Comparison of ENCODE assay signal across 20 mouse cellular contexts in the genomic region with DNA sequence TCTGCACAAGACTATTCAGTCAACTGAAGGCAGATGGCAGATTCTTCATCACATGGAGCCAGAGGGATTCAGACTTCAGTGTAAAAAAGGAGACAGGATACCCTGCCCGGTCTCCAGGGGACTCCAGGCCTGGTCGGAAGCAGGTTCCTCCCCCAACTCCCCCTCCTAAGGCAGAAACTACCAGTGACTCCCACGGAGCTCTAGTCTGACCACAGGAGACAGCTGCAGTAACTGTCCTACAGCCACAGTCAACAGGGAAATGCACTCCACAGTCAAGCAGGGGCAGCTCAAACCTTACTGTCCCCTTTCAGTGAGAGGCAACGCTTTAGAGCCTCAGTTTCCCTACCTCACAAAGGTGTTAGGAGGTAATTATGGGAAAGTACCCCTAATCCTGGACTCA. TPM values are rescaled to one million over a fixed set of nuclear protein-coding genes. Genes with fewer than 3 reads are reported as not detected.
DNase-seq lines count a peak whose midpoint lies in the region; ATAC-seq and TF ChIP-seq lines count a peak whose summit lies in the region.
"Had no signal": no experiment of that assay in that cellular context is flagged by ENCODE, and none has a peak within 500 bp of the region (broad histone marks: within the 10 kb centered on the region; RNA-seq: fewer than 3 reads in every experiment).

No protein-coding gene starts in this region.

- H3ac ChIP-seq in myocyte (ENCODE audit: control insufficient read depth, insufficient read length): no peak overlapping the region

- DNase-seq in forebrain, embryonic 10.5 days (ENCODE audit: extremely low spot score, low spot score): no peak
- DNase-seq in forebrain, embryonic 11.5 days (ENCODE audit: low spot score): no peak
- DNase-seq in midbrain, embryonic 11.5 days (ENCODE audit: low spot score, missing footprints): no peak
- no peak for DNase-seq in midbrain, embryonic 14.5 days
- DNase-seq in cerebellum, adult 11 months: no peak
- DNase-seq: adrenal gland, postnatal 14 days; cerebellum, adult 18-20 months; cerebellum, adult 9-11 months; cerebellum, postnatal 36 days; forebrain, postnatal 0 days; gastrocnemius, postnatal 14 days; heart, adult 2 months; heart, postnatal 36 days had no signal

- no peaks in the 10 kb centered on the region for H3K79me2 ChIP-seq in myocyte (ENCODE audit: control insufficient read depth, insufficient read depth)

- WGBS in forebrain, embryonic 10.5 days: 75% methylated on average over 4 of the region's 4 CpGs
- WGBS in forebrain, embryonic 11.5 days: 70% methylated on average over 4 of the region's 4 CpGs
- 67% methylated on average over 4 of the region's 4 CpGs for WGBS in intestine, embryonic 16.5 days
- WGBS in intestine, embryonic 15.5 days: 56% methylated on average over 4 of the region's 4 CpGs
- WGBS in midbrain, embryonic 11.5 days: 61% methylated on average over 4 of the region's 4 CpGs
- WGBS in midbrain, embryonic 14.5 days: 52% methylated on average over 4 of the region's 4 CpGs

- H3K9ac ChIP-seq in forebrain, embryonic 11.5 days (ENCODE audit: low read length): no peak overlapping the region
- H3K9ac ChIP-seq in intestine, embryonic 16.5 days (ENCODE audit: low read depth, low read length): 0 out of 2 replicates have a peak overlapping the region, but pooled peaks have one; percentile 12
- H3K9ac ChIP-seq in intestine, embryonic 15.5 days: no peak overlapping the region
- H3K9ac ChIP-seq in midbrain, embryonic 11.5 days (ENCODE audit: low read length): no peak overlapping the region
- no peak overlapping the region for H3K9ac ChIP-seq in midbrain, embryonic 14.5 days (replicated peaks; ENCODE audit: low read length)
- H3K9ac ChIP-seq: forebrain, postnatal 0 days; heart, embryonic 15.5 days; hindbrain, embryonic 12.5 days had no signal

- H3K4me3 ChIP-seq in forebrain, embryonic 10.5 days: no peak overlapping the region
- no peak overlapping the region for H3K4me3 ChIP-seq in forebrain, embryonic 11.5 days (ENCODE audit: low read depth, low read length)
- no peak overlapping the region for H3K4me3 ChIP-seq in intestine, embryonic 16.5 days (ENCODE audit: low read length)
- H3K4me3 ChIP-seq in intestine, embryonic 15.5 days (replicated peaks): no peak overlapping the region
- no peak overlapping the region for H3K4me3 ChIP-seq in midbrain, embryonic 11.5 days (ENCODE audit: low read depth, low read length)
- H3K4me3 ChIP-seq in midbrain, embryonic 14.5 days (replicated peaks; ENCODE audit: low read depth, low read length): no peak overlapping the region
- no peak overlapping the region for H3K4me3 ChIP-seq in myocyte
- H3K4me3 ChIP-seq: heart, adult 2 months; heart, embryonic 15.5 days; hindbrain, embryonic 12.5 days had no signal

- no peak for TF ChIP-seq POLR2A in myocyte (IDR thresholded peaks at IDR 0.05; ENCODE audit: insufficient read length, low read depth)

- peak overlapping the region; percentile 79 for H3K27ac ChIP-seq in forebrain, embryonic 10.5 days
- no peak overlapping the region for H3K27ac ChIP-seq in forebrain, embryonic 11.5 days (ENCODE audit: low read depth, low read length)
- no peak overlapping the region for H3K27ac ChIP-seq in intestine, embryonic 16.5 days (ENCODE audit: low read length)
- H3K27ac ChIP-seq in intestine, embryonic 15.5 days: no peak overlapping the region
- H3K27ac ChIP-seq in midbrain, embryonic 11.5 days (ENCODE audit: low read depth, low read length): peak overlapping the region; percentile 16
- H3K27ac ChIP-seq in midbrain, embryonic 14.5 days (replicated peaks; ENCODE audit: low read depth, low read length): no peak overlapping the region
- H3K27ac ChIP-seq: heart, adult 2 months; heart, embryonic 15.5 days; hindbrain, embryonic 12.5 days; hindbrain, postnatal 0 days had no signal

- H3K9me3 ChIP-seq in forebrain, embryonic 10.5 days: no peaks in the 10 kb centered on the region
- H3K9me3 ChIP-seq in forebrain, embryonic 11.5 days (ENCODE audit: control insufficient read depth, low read length): no peaks in the 10 kb centered on the region
- H3K9me3 ChIP-seq in intestine, embryonic 16.5 days (ENCODE audit: control insufficient read depth, low read length): no peaks in the 10 kb centered on the region
- H3K9me3 ChIP-seq in intestine, embryonic 15.5 days: no peaks in the 10 kb centered on the region
- no peaks in the 10 kb centered on the region for H3K9me3 ChIP-seq in midbrain, embryonic 11.5 days (ENCODE audit: control insufficient read depth, low read length)
- no peaks in the 10 kb centered on the region for H3K9me3 ChIP-seq in midbrain, embryonic 14.5 days (ENCODE audit: control insufficient read depth, low read length)
- H3K9me3 ChIP-seq: heart, embryonic 15.5 days; hindbrain, embryonic 12.5 days had no signal

- H3K36me3 ChIP-seq in forebrain, embryonic 10.5 days (replicated peaks): peaks cover 13% of the 10 kb centered on the region
- no peaks in the 10 kb centered on the region for H3K36me3 ChIP-seq in forebrain, embryonic 11.5 days (ENCODE audit: control insufficient read depth, insufficient read depth, low read length)
- H3K36me3 ChIP-seq in intestine, embryonic 16.5 days (ENCODE audit: control insufficient read depth, insufficient read depth, low read length): no peaks in the 10 kb centered on the region
- no peaks in the 10 kb centered on the region for H3K36me3 ChIP-seq in intestine, embryonic 15.5 days
- H3K36me3 ChIP-seq in midbrain, embryonic 11.5 days (ENCODE audit: control insufficient read depth, insufficient read depth, low read length): 0 out of 2 replicates have a peak, but pooled peaks cover 3% of the 10 kb centered on the region
- peaks cover under 1% of the 10 kb centered on the region; the same call in 1 of the 2 replicates for H3K36me3 ChIP-seq in midbrain, embryonic 14.5 days (ENCODE audit: control insufficient read depth, insufficient read depth, low read length)
- H3K36me3 ChIP-seq in myocyte (ENCODE audit: control insufficient read depth, insufficient read depth): no peaks in the 10 kb centered on the region
- H3K36me3 ChIP-seq: heart, embryonic 15.5 days; hindbrain, embryonic 12.5 days had no signal

- no peaks in the 10 kb centered on the region for H3K27me3 ChIP-seq in forebrain, embryonic 10.5 days (ENCODE audit: poor library complexity, severe bottlenecking)
- no peaks in the 10 kb centered on the region for H3K27me3 ChIP-seq in forebrain, embryonic 11.5 days (ENCODE audit: control insufficient read depth, insufficient read depth, low read length)
- no peaks in the 10 kb centered on the region for H3K27me3 ChIP-seq in intestine, embryonic 16.5 days (replicated peaks; ENCODE audit: control insufficient read depth, insufficient read depth, low read length)
- no peaks in the 10 kb centered on the region for H3K27me3 ChIP-seq in intestine, embryonic 15.5 days (replicated peaks)
- H3K27me3 ChIP-seq in midbrain, embryonic 11.5 days (ENCODE audit: control insufficient read depth, insufficient read depth, low read length): no peaks in the 10 kb centered on the region
- no peaks in the 10 kb centered on the region for H3K27me3 ChIP-seq in midbrain, embryonic 14.5 days (ENCODE audit: control insufficient read depth, insufficient read depth, low read length)
- H3K27me3 ChIP-seq in myocyte (ENCODE audit: control insufficient read depth, insufficient read depth, insufficient read length): no peaks in the 10 kb centered on the region
- H3K27me3 ChIP-seq: hindbrain, embryonic 12.5 days had no signal

- no peak overlapping the region for H3K4me2 ChIP-seq in forebrain, embryonic 11.5 days (ENCODE audit: low read depth, low read length, severe bottlenecking)
- no peak overlapping the region for H3K4me2 ChIP-seq in intestine, embryonic 16.5 days (ENCODE audit: low read depth, low read length)
- no peak overlapping the region for H3K4me2 ChIP-seq in intestine, embryonic 15.5 days (replicated peaks)
- H3K4me2 ChIP-seq in midbrain, embryonic 11.5 days: no peak overlapping the region
- no peak overlapping the region for H3K4me2 ChIP-seq in midbrain, embryonic 14.5 days (ENCODE audit: low read length)
- no peak overlapping the region for H3K4me2 ChIP-seq in myocyte (ENCODE audit: low read depth)
- H3K4me2 ChIP-seq: heart, embryonic 11.5 days; heart, embryonic 15.5 days; hindbrain, embryonic 12.5 days had no signal

- H3K4me1 ChIP-seq in forebrain, embryonic 10.5 days: peaks cover 91% of the 10 kb centered on the region
- peaks cover 30% of the 10 kb centered on the region for H3K4me1 ChIP-seq in forebrain, embryonic 11.5 days (replicated peaks; ENCODE audit: control insufficient read depth, insufficient read depth, low read length)
- peaks cover 20% of the 10 kb centered on the region for H3K4me1 ChIP-seq in intestine, embryonic 16.5 days (ENCODE audit: control insufficient read depth, insufficient read depth, low read length)
- H3K4me1 ChIP-seq in intestine, embryonic 15.5 days (replicated peaks): peaks cover 30% of the 10 kb centered on the region
- peaks cover 64% of the 10 kb centered on the region for H3K4me1 ChIP-seq in midbrain, embryonic 11.5 days (ENCODE audit: control insufficient read depth, insufficient read depth, low read length)
- peaks cover 38% of the 10 kb centered on the region for H3K4me1 ChIP-seq in midbrain, embryonic 14.5 days (ENCODE audit: control insufficient read depth, insufficient read depth, low read length)

- ATAC-seq in forebrain, embryonic 11.5 days (replicated peaks; ENCODE audit: low FRiP score): no peak
- no peak for ATAC-seq in intestine, embryonic 16.5 days
- ATAC-seq in intestine, embryonic 15.5 days: no peak
- ATAC-seq in midbrain, embryonic 11.5 days (ENCODE audit: low FRiP score): no peak
- ATAC-seq in midbrain, embryonic 14.5 days (ENCODE audit: low FRiP score, low TSS enrichment): no peak
- ATAC-seq: forebrain, postnatal 0 days; hindbrain, postnatal 0 days had no signal

TF ChIP-seq in myocyte, 11 proteins besides CTCF, POLR2A, EP300 and RAD21 (continues in another document):
- TF ChIP-seq CEBPB (IDR thresholded peaks at IDR 0.05; ENCODE audit: insufficient read depth, poor library complexity, severe bottlenecking): no peak
- peak in 2 of 3 experiments; percentile 62 to 70 for TF ChIP-seq MYOD1 (IDR thresholded peaks at IDR 0.05; ENCODE audit: control insufficient read depth in 1 of 3, insufficient read length in 2 of 3, low read depth in 2 of 3)
- TF ChIP-seq USF1 (IDR thresholded peaks at IDR 0.05; ENCODE audit: low read depth): no peak
- no peak for TF ChIP-seq TCF3 (IDR thresholded peaks at IDR 0.05; ENCODE audit: insufficient read length, low read depth)
- no peak for TF ChIP-seq POLR2AphosphoS2 (IDR thresholded peaks at IDR 0.05; ENCODE audit: insufficient read length, low read depth)

RNA-seq across cellular contexts. Expression of a gene that starts 23.2 kb away (rescaled TPM):
- polyA plus RNA-seq in forebrain, embryonic 10.5 days (2016; fragmentation: Nextera tagmentation; extraction: Ambion mirVana): 9.5 and 9.7 TPM in 2 replicates
- polyA plus RNA-seq in forebrain, embryonic 11.5 days (2014; fragmentation: Nextera tagmentation; extraction: Ambion mirVana): 35.8 and 36.9 TPM in 2 replicates
- polyA plus RNA-seq in intestine, embryonic 16.5 days (2015; fragmentation: Nextera tagmentation; extraction: Ambion mirVana): 3.1 and 3.5 TPM in 2 replicates
- 8.2 and 8.9 TPM in 2 replicates for polyA plus RNA-seq in intestine, embryonic 15.5 days (2015; fragmentation: Nextera tagmentation; extraction: Ambion mirVana)
- polyA plus RNA-seq in midbrain, embryonic 11.5 days (2014; fragmentation: Nextera tagmentation; extraction: Ambion mirVana): 28.8 and 33.7 TPM in 2 replicates
- polyA plus RNA-seq in midbrain, embryonic 14.5 days (2014; fragmentation: Nextera tagmentation; extraction: Ambion mirVana): 27.6 and 32.8 TPM in 2 replicates
- 21.7 TPM for polyA plus RNA-seq in myocyte (2012; fragmentation: generic; extraction: Trizol)

Comparison
In these comparisons a context has a peak if more than half of its experiments do, and no peak if none do; other contexts are left out.
1. H3K27ac ChIP-seq: peak in forebrain, embryonic 10.5 days (single experiment) and midbrain, embryonic 11.5 days (single experiment); none in forebrain, embryonic 11.5 days (single experiment), intestine, embryonic 16.5 days (single experiment), intestine, embryonic 15.5 days (single experiment) and midbrain, embryonic 14.5 days (single experiment).